Mouse (Mus musculus) kidney, adult 8-10 months (tissue): ENCODE results near the gene Adgra3.
A peak's percentile ranks its signal among the peaks of the same experiment; 100 is the strongest.

Experiments used
- DNase-seq, 2 experiments: peaks; one replicate each; pipeline ENCODE4 v3.0.0; 2022

The Adgra3 gene

GRCm38 (mm10) chr5:49969660-49970059 lies 89.1 kb downstream of the Adgra3 start:
- no peak for DNase-seq

- no peak for DNase-seq
Measured at GRCm38 (mm10) chr5:49967726-49968125, 91.1 kb downstream of the Adgra3 start.

GRCm38 (mm10) chr5:49965810-49966209 lies 93.0 kb downstream of the Adgra3 start:
- DNase-seq, result no peak

- peak in 1 of 2 experiments; percentile 23 for DNase-seq
Measured at GRCm38 (mm10) chr5:49961478-49962431, 97.1 kb downstream of the Adgra3 start.

GRCm38 (mm10) chr5:49936354-49936753 lies 122.5 kb downstream of the Adgra3 start:
- DNase-seq, result no peak

GRCm38 (mm10) chr5:49924712-49925111 lies 134.1 kb downstream of the Adgra3 start:
- no peak for DNase-seq

GRCm38 (mm10) chr5:49915695-49916106 lies 143.1 kb downstream of the Adgra3 start:
- no peak for DNase-seq
